Mouse (Mus musculus) heart, embryonic 14.5 days (tissue): Measurements from ENCODE around the gene Plcb1. TPM values are rescaled to one million over a fixed set of nuclear protein-coding genes. Genes with fewer than 3 reads are reported as not detected.

Experiments
- ATAC-seq: fragments of 200-750 bp; cut with Nextera tagmentation; 2 replicates; pipeline ENCODE4 v1.8.0; 2017; ENCODE audit warnings: low read depth, moderate TSS enrichment; ENCODE audit not compliant: insufficient number of reproducible peaks, insufficient read depth, low FRiP score
- H3K27ac ChIP-seq, 2 experiments: fragments of 200-500 bp in 1 of 2; fragments of 300-500 bp in 1 of 2; sonication (generic) in 1 of 2; replicated peaks in 1 of 2; 2 replicates each; pipeline ENCODE4 v1.5.1; 2012 to 2014; ENCODE audit warnings: low read depth in 2 of 2, low read length in 2 of 2, control low read depth in 1 of 2, mild to moderate bottlenecking in 1 of 2, mixed read lengths in 1 of 2; ENCODE audit not compliant: control insufficient read depth in 1 of 2, insufficient read depth in 1 of 2
- H3K27me3 ChIP-seq: fragments of 300-500 bp; sonication (generic); 2 replicates; pipeline ENCODE4 v1.6.1; 2014; ENCODE audit warnings: mild to moderate bottlenecking, low read length, control low read depth; ENCODE audit not compliant: control insufficient read depth, insufficient read depth
- H3K36me3 ChIP-seq: fragments of 300-500 bp; sonication (generic); 2 replicates; pipeline ENCODE4 v1.6.1; 2014; ENCODE audit warnings: mild to moderate bottlenecking, control low read depth, low read length, mixed read lengths; ENCODE audit not compliant: control insufficient read depth, insufficient read depth
- H3K4me1 ChIP-seq, 2 experiments: fragments of 200-500 bp in 1 of 2; fragments of 300-500 bp in 1 of 2; sonication (generic) in 1 of 2; 2 replicates each; pipeline ENCODE4 v1.6.1; 2012 to 2014; ENCODE audit warnings: low read length in 2 of 2, control low read depth in 1 of 2, mixed read lengths in 1 of 2; ENCODE audit not compliant: control insufficient read depth in 2 of 2, insufficient read depth in 2 of 2
- H3K4me2 ChIP-seq: fragments of 300-500 bp; sonication (generic); 2 replicates; pipeline ENCODE4 v1.6.1; 2014; ENCODE audit warnings: mild to moderate bottlenecking, low read length
- H3K4me3 ChIP-seq, 2 experiments: fragments of 200-500 bp in 1 of 2; fragments of 300-500 bp in 1 of 2; sonication (generic) in 1 of 2; 2 replicates each; pipeline ENCODE4 v1.5.1; 2012 to 2014; ENCODE audit warnings: low read length in 2 of 2, mild to moderate bottlenecking in 2 of 2, control low read depth in 1 of 2, low read depth in 1 of 2, moderate library complexity in 1 of 2; ENCODE audit not compliant: control insufficient read depth in 1 of 2, insufficient read depth in 1 of 2
- H3K9ac ChIP-seq: fragments of 300-500 bp; sonication (generic); 2 replicates; pipeline ENCODE4 v1.6.1; 2014; ENCODE audit warnings: mild to moderate bottlenecking, low read length
- H3K9me3 ChIP-seq: fragments of 300-500 bp; sonication (generic); 2 replicates; pipeline ENCODE4 v1.6.1; 2016; ENCODE audit warnings: low read length, control low read depth; ENCODE audit not compliant: control insufficient read depth
- WGBS: fragments of 180-500 bp; shearing (Covaris S2); extraction: QIAGEN DNeasy Blood & Tissue Kit; methylation state at CpG from one replicate; pipeline ENCODE4 v1.1.7; 2014; 5-methylcytosine and 5-hydroxymethylcytosine counted together
- polyA plus RNA-seq: library from polyadenylated mRNA; unstranded; fragments of >200 nt; fragmentation: Nextera tagmentation; extraction: Ambion mirVana; gene quantifications from 2 replicates; pipeline ENCODE4 v1.2.1, GENCODE M21; 2014

The Plcb1 gene
- polyA plus RNA-seq, 1 experiment from 2014 or later: 5.5 TPM

DNA sequence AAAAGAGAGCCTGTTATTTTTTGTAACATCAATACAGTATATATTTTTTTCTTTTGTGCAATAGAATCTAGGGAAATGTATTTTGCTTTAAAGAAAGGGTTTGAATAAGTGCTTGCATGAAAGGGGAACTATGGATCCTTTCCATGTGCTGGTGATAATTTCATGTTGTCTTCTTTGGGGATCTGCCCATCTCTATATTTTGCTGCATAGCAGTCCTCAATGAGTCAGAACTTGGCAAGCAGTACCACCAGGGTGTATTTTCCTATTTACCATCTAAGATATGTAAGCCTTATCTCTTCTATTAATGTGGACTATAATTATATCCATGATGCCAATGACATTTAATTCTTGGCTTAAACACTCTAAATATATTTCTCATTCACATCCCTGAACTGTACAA lies 5.6 kb upstream of the Plcb1 start:
- ATAC-seq: no peak
- Histone ChIP-seq H3K4me3 (no peak overlapping the region), H3K4me2 (no peak overlapping the region), H3K4me1 (no peaks in the 10 kb centered on the region), H3K36me3 (no peaks in the 10 kb centered on the region), H3K9ac (no peak overlapping the region), H3K27ac (no peak overlapping the region), H3K27me3 (no peaks in the 10 kb centered on the region), H3K9me3 (no peaks in the 10 kb centered on the region)

GRCm38 (mm10) chr2:134786856-134787250 lies 986 bp downstream of the Plcb1 start:
- ATAC-seq: no peak
- peak overlapping the region; percentile 78 for H3K9ac ChIP-seq

DNA sequence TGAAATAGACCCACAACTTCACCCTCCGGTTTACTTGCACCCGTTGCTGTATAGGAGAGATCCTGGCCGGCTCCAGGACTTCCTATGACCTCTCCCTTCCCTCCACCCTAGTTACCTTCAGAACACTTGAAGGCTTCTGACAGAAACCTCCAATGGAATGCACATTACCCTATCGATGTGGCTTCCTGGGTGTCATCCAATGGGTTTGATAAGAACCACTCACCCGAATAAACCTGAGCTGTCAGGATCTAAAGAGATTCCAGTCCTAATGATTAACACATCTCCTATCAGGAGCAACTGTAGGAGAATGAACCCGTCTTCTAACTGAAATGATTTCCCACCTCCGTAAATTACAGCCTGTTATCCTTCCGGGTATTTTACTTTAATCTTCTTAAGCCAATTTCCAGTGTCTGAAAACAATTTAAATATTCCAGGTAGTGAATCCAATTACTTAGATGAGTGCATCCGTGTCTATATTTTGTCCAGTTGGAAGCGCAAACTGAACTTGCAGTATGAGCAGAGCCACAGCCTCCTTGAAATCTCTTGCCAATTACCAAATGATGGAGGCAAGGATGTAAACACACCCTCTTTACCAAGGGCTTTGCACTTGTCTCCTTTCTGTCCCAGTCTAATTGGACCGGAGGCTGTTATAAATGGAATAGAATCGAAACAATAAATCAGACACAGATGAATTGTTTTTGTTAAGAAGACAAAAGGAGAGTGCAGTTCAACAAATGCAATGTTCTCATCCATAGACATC lies 1.6 kb downstream of the Plcb1 start:
- Histone ChIP-seq H3K9me3 (no peaks in the 10 kb centered on the region; the same call in 1 of the 2 replicates), H3K4me1 (peaks cover 0 to 4% of the 10 kb centered on the region in 2 experiments; a peak in 1 of 4 replicates), H3K36me3 (no peaks in the 10 kb centered on the region), H3K27ac (no peak overlapping the region), H3K27me3 (0 out of 2 replicates have a peak, but pooled peaks cover 4% of the 10 kb centered on the region), H3K9ac (no peak overlapping the region; the same call in 1 of the 2 replicates), H3K4me3 (peak overlapping the region in 1 of 2 experiments; percentile 80; a peak in 2 of 4 replicates), H3K4me2 (peak overlapping the region; percentile 97)
- ATAC-seq: no peak
- 60% methylated on average over 12 of the region's 12 CpGs for WGBS

More at GRCm38 (mm10) chr2:134786856-134787250, 986 bp downstream of the Plcb1 start:
- H3K36me3 ChIP-seq: no peaks in the 10 kb centered on the region
- H3K4me3 ChIP-seq: peak overlapping the region; percentile 65 to 80
- peaks cover 0 to 4% of the 10 kb centered on the region in 2 experiments; a peak in 1 of 4 replicates for H3K4me1 ChIP-seq
- WGBS: 14% methylated on average over 6 of the region's 6 CpGs
- peak overlapping the region; percentile 97 for H3K4me2 ChIP-seq
- no peaks in the 10 kb centered on the region; the same call in 1 of the 2 replicates for H3K9me3 ChIP-seq
- H3K27ac ChIP-seq: no peak overlapping the region
- H3K27me3 ChIP-seq: 0 out of 2 replicates have a peak, but pooled peaks cover 4% of the 10 kb centered on the region

DNA sequence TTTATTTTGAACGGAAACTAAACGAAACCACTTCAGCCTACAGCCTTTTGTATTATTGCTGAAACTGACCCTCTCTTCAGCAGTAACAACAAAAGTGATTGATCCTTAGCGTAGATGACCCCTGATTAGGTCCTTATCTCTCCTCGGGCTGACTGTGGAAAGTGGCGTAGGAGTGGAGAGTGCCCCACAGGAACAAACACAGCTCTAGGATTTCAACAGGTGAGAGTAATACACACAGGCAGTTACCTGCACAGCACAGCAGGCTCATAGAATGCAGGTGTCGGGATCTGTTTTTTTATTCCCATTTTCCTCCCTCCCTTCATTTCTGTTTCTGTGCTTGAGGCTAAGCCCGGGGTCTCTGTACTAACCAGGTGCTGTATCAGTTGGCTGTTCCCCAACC lies 7.1 kb downstream of the Plcb1 start:
- no peak overlapping the region for H3K4me2 ChIP-seq
- no peak overlapping the region for H3K27ac ChIP-seq
- 51% methylated on average over 7 of the region's 7 CpGs for WGBS
- H3K9ac ChIP-seq: no peak overlapping the region
- no peaks in the 10 kb centered on the region; the same call in 1 of the 2 replicates for H3K9me3 ChIP-seq
- no peaks in the 10 kb centered on the region for H3K4me1 ChIP-seq
- no peak overlapping the region for H3K4me3 ChIP-seq
- no peak for ATAC-seq
- H3K36me3 ChIP-seq: no peaks in the 10 kb centered on the region
- H3K27me3 ChIP-seq: 0 out of 2 replicates have a peak, but pooled peaks cover 4% of the 10 kb centered on the region

GRCm38 (mm10) chr2:134800226-134800625 lies 14.4 kb downstream of the Plcb1 start:
- no peak overlapping the region for H3K27ac ChIP-seq
- no peaks in the 10 kb centered on the region for H3K9me3 ChIP-seq
- no peak for ATAC-seq
- WGBS: 49% methylated on average over 1 of the region's 1 CpGs
- H3K27me3 ChIP-seq: no peaks in the 10 kb centered on the region
- no peak overlapping the region for H3K4me3 ChIP-seq
- no peaks in the 10 kb centered on the region for H3K4me1 ChIP-seq
- H3K36me3 ChIP-seq: no peaks in the 10 kb centered on the region
- H3K9ac ChIP-seq: no peak overlapping the region
- H3K4me2 ChIP-seq: no peak overlapping the region

GRCm38 (mm10) chr2:134816383-134816782 lies 30.5 kb downstream of the Plcb1 start:
- no peak overlapping the region for H3K9ac ChIP-seq
- no peak overlapping the region for H3K4me3 ChIP-seq
- no peak overlapping the region for H3K4me2 ChIP-seq
- H3K9me3 ChIP-seq: no peaks in the 10 kb centered on the region
- peaks cover 0 to 7% of the 10 kb centered on the region in 2 experiments; a peak in 3 of 4 replicates for H3K4me1 ChIP-seq
- no peak overlapping the region for H3K27ac ChIP-seq
- H3K36me3 ChIP-seq: no peaks in the 10 kb centered on the region
- no peak for ATAC-seq
- no peaks in the 10 kb centered on the region for H3K27me3 ChIP-seq
- WGBS: 83% methylated on average over 11 of the region's 11 CpGs

GRCm38 (mm10) chr2:134817058-134817840 lies 31.4 kb downstream of the Plcb1 start:
- peaks cover 0 to 7% of the 10 kb centered on the region in 2 experiments; a peak in 3 of 4 replicates for H3K4me1 ChIP-seq
- H3K27ac ChIP-seq: no peak overlapping the region
- no peaks in the 10 kb centered on the region for H3K27me3 ChIP-seq
- WGBS: 73% methylated on average over 7 of the region's 7 CpGs
- no peak overlapping the region for H3K4me2 ChIP-seq
- H3K9ac ChIP-seq: no peak overlapping the region
- no peak for ATAC-seq
- H3K9me3 ChIP-seq: no peaks in the 10 kb centered on the region
- no peaks in the 10 kb centered on the region for H3K36me3 ChIP-seq
- no peak overlapping the region for H3K4me3 ChIP-seq
